Mouse (Mus musculus): ENCODE measurements at regions not wholly inside any gene's neighbourhood (a gene's known extent, or its start where the extent isn't known, plus 50 kb on each side); places are given as distances from the start of the nearest gene placed in this dataset.

DNA sequence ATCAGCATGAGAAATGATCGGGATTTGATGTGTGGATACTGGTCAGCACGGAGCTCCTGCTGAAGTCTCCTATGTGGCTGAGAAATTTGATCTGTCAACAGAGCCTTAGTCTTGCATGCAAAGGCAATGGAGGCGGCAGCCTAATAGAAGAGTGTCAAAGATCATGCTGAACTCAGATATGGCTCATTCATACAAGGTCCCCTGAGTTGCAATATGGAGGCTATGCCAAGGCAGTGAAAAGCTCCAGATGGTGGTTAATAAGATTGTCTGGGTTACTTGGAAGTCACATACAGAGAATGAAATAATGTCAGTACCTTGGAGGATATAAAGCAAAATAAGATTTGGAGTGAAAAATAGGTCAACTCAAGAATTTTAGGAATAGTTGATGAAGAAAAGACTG lies 677.6 kb downstream of the Poteg start:
- TF ChIP-seq EP300 (IDR thresholded peaks at IDR 0.05; ENCODE audit: low read depth) (no peak), CTCF (IDR thresholded peaks at IDR 0.05; ENCODE audit: low read depth) (no peak)

Measured in heart, postnatal 0 days (tissue).